Comparison of ENCODE assay signal across 9 mouse cellular contexts in genomic region chr1:173377380-173378112, GRCm38 (mm10). TPM values are rescaled to one million over a fixed set of nuclear protein-coding genes. Genes with fewer than 3 reads are reported as not detected.
DNase-seq lines count a peak whose midpoint lies in the region; ATAC-seq and TF ChIP-seq lines count a peak whose summit lies in the region.
"Had no signal": no experiment of that assay in that cellular context is flagged by ENCODE, and none has a peak within 500 bp of the region (broad histone marks: within the 10 kb centered on the region; RNA-seq: fewer than 3 reads in every experiment).

No protein-coding gene starts in this region.

- no peaks in the 10 kb centered on the region for H3K9me3 ChIP-seq in kidney, embryonic 14.5 days (ENCODE audit: control insufficient read depth, low read length)
- H3K9me3 ChIP-seq in limb, embryonic 14.5 days (ENCODE audit: control insufficient read depth, low read length), result no peaks in the 10 kb centered on the region
- H3K9me3 ChIP-seq: embryonic facial prominence, embryonic 15.5 days had no signal

- no peaks in the 10 kb centered on the region for H3K27me3 ChIP-seq in kidney, embryonic 14.5 days (ENCODE audit: control insufficient read depth, insufficient read depth, low read length)
- no peaks in the 10 kb centered on the region for H3K27me3 ChIP-seq in limb, embryonic 14.5 days (ENCODE audit: control insufficient read depth, insufficient read depth, low read length)
- H3K27me3 ChIP-seq: embryonic facial prominence, embryonic 15.5 days had no signal

- no peak overlapping the region for H3K4me3 ChIP-seq in kidney, embryonic 14.5 days (ENCODE audit: low read length)
- no peak overlapping the region for H3K4me3 ChIP-seq in limb, embryonic 14.5 days (replicated peaks; ENCODE audit: low read length)
- H3K4me3 ChIP-seq: embryonic facial prominence, embryonic 15.5 days had no signal

- ATAC-seq in kidney, embryonic 14.5 days (ENCODE audit: low FRiP score, low TSS enrichment), result 0 out of 2 replicates have a peak, but pooled peaks have one; percentile 43
- ATAC-seq in limb, embryonic 14.5 days (ENCODE audit: low FRiP score, low read depth), result no peak
- peak; percentile 86 for ATAC-seq in monocyte, adult 5-6 weeks (replicated peaks; ENCODE audit: insufficient number of reproducible peaks, low FRiP score, low TSS enrichment, poor library complexity, severe bottlenecking)

- H3K36me3 ChIP-seq in kidney, embryonic 14.5 days (ENCODE audit: control insufficient read depth, insufficient read depth, low read length), result no peaks in the 10 kb centered on the region
- H3K36me3 ChIP-seq in limb, embryonic 14.5 days (ENCODE audit: control insufficient read depth, insufficient read depth, low read length), result no peaks in the 10 kb centered on the region
- H3K36me3 ChIP-seq: embryonic facial prominence, embryonic 15.5 days had no signal

- H3K4me1 ChIP-seq in kidney, embryonic 14.5 days (ENCODE audit: control insufficient read depth, insufficient read depth, low read length), result no peaks in the 10 kb centered on the region
- no peaks in the 10 kb centered on the region for H3K4me1 ChIP-seq in limb, embryonic 14.5 days (ENCODE audit: control insufficient read depth, insufficient read depth, low read length)
- H3K4me1 ChIP-seq: embryonic facial prominence, embryonic 15.5 days had no signal

- peak; percentile 15 for DNase-seq in 3T3-L1 (ENCODE audit: low read depth, low spot score)
- peak; percentile 44 for DNase-seq in Muller cell, postnatal 12 days (ENCODE audit: inconsistent ontology term)
- peak; percentile 93 to 97 for DNase-seq in cerebellum, postnatal 14 days
- peak; percentile 59 to 78 for DNase-seq in frontal cortex, postnatal 25 days (ENCODE audit: low spot score in 2 of 2)
- DNase-seq in limb, embryonic 14.5 days (ENCODE audit: low spot score), result peak; percentile 39
- peak; percentile 76 for DNase-seq in testis, postnatal 10 days (ENCODE audit: low spot score)

- H3K9ac ChIP-seq in kidney, embryonic 14.5 days (ENCODE audit: low read depth, low read length), result no peak overlapping the region
- H3K9ac ChIP-seq in limb, embryonic 14.5 days (ENCODE audit: low read depth, low read length, severe bottlenecking), result no peak overlapping the region
- H3K9ac ChIP-seq: embryonic facial prominence, embryonic 15.5 days had no signal

- no peak for TF ChIP-seq POLR2A in limb, embryonic 14.5 days (IDR thresholded peaks at IDR 0.05; ENCODE audit: borderline replicate concordance, extremely low read depth, insufficient read depth, insufficient read length)

- 34% methylated on average over 13 of the region's 13 CpGs for WGBS in kidney, embryonic 14.5 days
- WGBS in limb, embryonic 14.5 days, result 30% methylated on average over 13 of the region's 13 CpGs

- no peak overlapping the region for H3K27ac ChIP-seq in kidney, embryonic 14.5 days (ENCODE audit: low read depth, low read length)
- H3K27ac ChIP-seq in limb, embryonic 14.5 days (replicated peaks; ENCODE audit: low read depth, low read length), result no peak overlapping the region
- H3K27ac ChIP-seq: embryonic facial prominence, embryonic 15.5 days had no signal

- no peak overlapping the region for H3K4me2 ChIP-seq in kidney, embryonic 14.5 days (replicated peaks; ENCODE audit: low read depth, low read length)
- H3K4me2 ChIP-seq in limb, embryonic 14.5 days (replicated peaks; ENCODE audit: low read depth, low read length, severe bottlenecking), result no peak overlapping the region
- H3K4me2 ChIP-seq: embryonic facial prominence, embryonic 15.5 days had no signal

RNA-seq across cellular contexts. Expression of gene Cadm3, which starts 10.1 kb away (rescaled TPM):
- polyA plus RNA-seq in kidney, embryonic 14.5 days (2014; fragmentation: Nextera tagmentation; extraction: Ambion mirVana), result 1.7 and 2.7 TPM in 2 replicates
- 4.7 and 6.1 TPM in 2 replicates for polyA plus RNA-seq in limb, embryonic 14.5 days (2012; rRNA removed)
- polyA plus RNA-seq in limb, embryonic 14.5 days (2014; fragmentation: Nextera tagmentation; extraction: Ambion mirVana), result 2.0 and 2.2 TPM in 2 replicates
- 3.2 to 9.0 TPM (median 6.9 TPM) in 3 replicates for total RNA-seq in monocyte, adult 5-6 weeks (2017)

RNA-seq across cellular contexts. Expression of gene Aim2, which starts 26.9 kb away (rescaled TPM):
- 2.3 and 3.3 TPM in 2 replicates for polyA plus RNA-seq in kidney, embryonic 14.5 days (2014; fragmentation: Nextera tagmentation; extraction: Ambion mirVana)
- 1.1 and 1.8 TPM in 2 replicates for polyA plus RNA-seq in limb, embryonic 14.5 days (2012; rRNA removed)
- 0.80 and 1.2 TPM in 2 replicates for polyA plus RNA-seq in limb, embryonic 14.5 days (2014; fragmentation: Nextera tagmentation; extraction: Ambion mirVana)
- total RNA-seq in monocyte, adult 5-6 weeks (2017), result 140 to 167 TPM (median 156 TPM) in 3 replicates

RNA-seq across cellular contexts. Expression of gene Ackr1, which starts 44.0 kb away (rescaled TPM):
- polyA plus RNA-seq in kidney, embryonic 14.5 days (2014; fragmentation: Nextera tagmentation; extraction: Ambion mirVana), result 0.37 and 0.79 TPM in 2 replicates
- 2.1 and 2.2 TPM in 2 replicates for polyA plus RNA-seq in limb, embryonic 14.5 days (2012; rRNA removed)
- polyA plus RNA-seq in limb, embryonic 14.5 days (2014; fragmentation: Nextera tagmentation; extraction: Ambion mirVana), result 1.1 TPM in 2 replicates
- not detected in 3 replicates for total RNA-seq in monocyte, adult 5-6 weeks (2017)

Comparison
In these comparisons a context has a peak if more than half of its experiments do, and no peak if none do; other contexts are left out.
1. DNase-seq: peak in every context shown above with its lines; median percentile 95 in cerebellum, postnatal 14 days; 76 in testis, postnatal 10 days; 68 in frontal cortex, postnatal 25 days; 44 in Muller cell, postnatal 12 days; 39 in limb, embryonic 14.5 days; 15 in 3T3-L1.